Mouse (Mus musculus) hindbrain, embryonic 11.5 days (tissue): ENCODE results near the gene Pknox2. TPM values are rescaled to one million over a fixed set of nuclear protein-coding genes. Genes with fewer than 3 reads are reported as not detected.
A peak's percentile ranks its signal among the peaks of the same experiment; 100 is the strongest.

Experiments used
- ATAC-seq: fragments of 200-750 bp; cut with Nextera tagmentation; 2 replicates; pipeline ENCODE4 v1.8.0; 2017; ENCODE audit warnings: mild to moderate bottlenecking, moderate TSS enrichment, moderate library complexity; ENCODE audit not compliant: low FRiP score
- DNase-seq: peaks from one replicate; pipeline ENCODE4 v3.0.0-alpha.2; 2015; ENCODE audit warnings: low spot score
- H3K27ac ChIP-seq: fragments of 300-500 bp; sonication (generic); 2 replicates; pipeline ENCODE4 v1.5.1; 2014; ENCODE audit warnings: mild to moderate bottlenecking, low read depth, low read length
- H3K27me3 ChIP-seq: fragments of 300-500 bp; sonication (generic); 2 replicates; pipeline ENCODE4 v1.6.1; 2014; ENCODE audit warnings: mild to moderate bottlenecking, low read length, moderate library complexity, mixed read lengths; ENCODE audit not compliant: control insufficient read depth, insufficient read depth
- H3K36me3 ChIP-seq: fragments of 300-500 bp; sonication (generic); 2 replicates; pipeline ENCODE4 v1.6.1; 2014; ENCODE audit warnings: mild to moderate bottlenecking, low read length, moderate library complexity, mixed read lengths; ENCODE audit not compliant: control insufficient read depth, insufficient read depth
- H3K4me1 ChIP-seq: fragments of 300-500 bp; sonication (generic); replicated peaks from 2 replicates; pipeline ENCODE4 v1.6.1; 2014; ENCODE audit warnings: low read length, mixed read lengths; ENCODE audit not compliant: control insufficient read depth, insufficient read depth
- H3K4me2 ChIP-seq: fragments of 300-500 bp; sonication (generic); replicated peaks from 2 replicates; pipeline ENCODE4 v1.6.1; 2014; ENCODE audit warnings: mild to moderate bottlenecking, low read depth, low read length
- H3K4me3 ChIP-seq: fragments of 300-500 bp; sonication (generic); 2 replicates; pipeline ENCODE4 v1.5.1; 2014; ENCODE audit warnings: low read depth, low read length
- H3K9ac ChIP-seq: fragments of 300-500 bp; sonication (generic); 2 replicates; pipeline ENCODE4 v1.6.1; 2014; ENCODE audit warnings: low read depth, low read length
- H3K9me3 ChIP-seq: fragments of 300-500 bp; sonication (generic); 2 replicates; pipeline ENCODE4 v1.6.1; 2016; ENCODE audit warnings: low read length; ENCODE audit not compliant: control insufficient read depth
- WGBS: fragments of 180-500 bp; shearing (Covaris S2); extraction: QIAGEN DNeasy Blood & Tissue Kit; methylation state at CpG from one replicate; pipeline ENCODE4 v1.1.7; 2014; 5-methylcytosine and 5-hydroxymethylcytosine counted together
- polyA plus RNA-seq: library from polyadenylated mRNA; unstranded; fragments of >200 nt; fragmentation: Nextera tagmentation; extraction: Ambion mirVana; gene quantifications from 2 replicates; pipeline ENCODE4 v1.2.1, GENCODE M21; 2014

The Pknox2 gene
- polyA plus RNA-seq, 1 experiment from 2014 or later = 18.8 TPM

- ATAC-seq (peak; percentile 77; the same call in 1 of the 2 replicates), DNase-seq (peak; percentile 88)
- Histone ChIP-seq H3K4me1 (no peaks in the 10 kb centered on the region), H3K27me3 (no peaks in the 10 kb centered on the region), H3K27ac (no peak overlapping the region), H3K4me3 (no peak overlapping the region), H3K36me3 (no peaks in the 10 kb centered on the region), H3K9ac (no peak overlapping the region), H3K9me3 (no peaks in the 10 kb centered on the region), H3K4me2 (no peak overlapping the region)
- 6% methylated on average over 6 of the region's 6 CpGs for WGBS
Observed at GRCm38 (mm10) chr9:36916362-36916761, 230.8 kb downstream of the Pknox2 start.

GRCm38 (mm10) chr9:36905452-36905851 lies 241.8 kb downstream of the Pknox2 start:
- Histone ChIP-seq H3K27me3 (no peaks in the 10 kb centered on the region), H3K36me3 (no peaks in the 10 kb centered on the region), H3K9me3 (no peaks in the 10 kb centered on the region), H3K4me1 (no peaks in the 10 kb centered on the region), H3K4me3 (no peak overlapping the region), H3K4me2 (no peak overlapping the region), H3K9ac (no peak overlapping the region), H3K27ac (no peak overlapping the region)
- ATAC-seq (no peak), DNase-seq (no peak)
- WGBS = 89% methylated on average over 4 of the region's 4 CpGs

- H3K9ac ChIP-seq = no peak overlapping the region
- DNase-seq = no peak
- H3K9me3 ChIP-seq = no peaks in the 10 kb centered on the region
- no peak overlapping the region for H3K4me3 ChIP-seq
- no peak overlapping the region for H3K4me2 ChIP-seq
- no peaks in the 10 kb centered on the region for H3K27me3 ChIP-seq
- H3K27ac ChIP-seq = no peak overlapping the region
- no peak for ATAC-seq
- 93% methylated on average over 4 of the region's 4 CpGs for WGBS
- no peaks in the 10 kb centered on the region for H3K4me1 ChIP-seq
- no peaks in the 10 kb centered on the region for H3K36me3 ChIP-seq
Observed at GRCm38 (mm10) chr9:36900464-36900863, 246.7 kb downstream of the Pknox2 start.

GRCm38 (mm10) chr9:36898560-36898959 lies 248.6 kb downstream of the Pknox2 start:
- DNase-seq (no peak), ATAC-seq (no peak)
- Histone ChIP-seq H3K27me3 (no peaks in the 10 kb centered on the region), H3K4me1 (no peaks in the 10 kb centered on the region), H3K9ac (no peak overlapping the region), H3K36me3 (no peaks in the 10 kb centered on the region), H3K4me3 (no peak overlapping the region), H3K4me2 (no peak overlapping the region), H3K27ac (no peak overlapping the region), H3K9me3 (no peaks in the 10 kb centered on the region)
- WGBS = 99% methylated on average over 3 of the region's 3 CpGs

GRCm38 (mm10) chr9:36895009-36895693 lies 252.1 kb downstream of the Pknox2 start:
- H3K27ac ChIP-seq = no peak overlapping the region
- H3K9ac ChIP-seq = no peak overlapping the region
- DNase-seq (peak; percentile 75), ATAC-seq (peak; percentile 76)
- H3K4me2 ChIP-seq = no peak overlapping the region
- 83% methylated on average over 8 of the region's 8 CpGs for WGBS
- H3K4me3 ChIP-seq = no peak overlapping the region
- no peaks in the 10 kb centered on the region for H3K36me3 ChIP-seq
- no peaks in the 10 kb centered on the region for H3K9me3 ChIP-seq
- no peaks in the 10 kb centered on the region for H3K4me1 ChIP-seq
- no peaks in the 10 kb centered on the region for H3K27me3 ChIP-seq

GRCm38 (mm10) chr9:36894242-36894641 lies 253.0 kb downstream of the Pknox2 start:
- Histone ChIP-seq H3K4me3 (no peak overlapping the region), H3K27ac (no peak overlapping the region), H3K9ac (no peak overlapping the region), H3K27me3 (no peaks in the 10 kb centered on the region), H3K4me2 (no peak overlapping the region), H3K36me3 (no peaks in the 10 kb centered on the region), H3K9me3 (no peaks in the 10 kb centered on the region), H3K4me1 (no peaks in the 10 kb centered on the region)
- 95% methylated on average over 7 of the region's 7 CpGs for WGBS
- DNase-seq = no peak
- ATAC-seq = no peak

GRCm38 (mm10) chr9:36893413-36893990 lies 253.7 kb downstream of the Pknox2 start:
- no peak for DNase-seq
- whole genome bisulfite sequencing = 87% methylated on average over 6 of the region's 6 CpGs

GRCm38 (mm10) chr9:36890552-36890951 lies 256.7 kb downstream of the Pknox2 start:
- peak; percentile 84 for DNase-seq
- Histone ChIP-seq H3K36me3 (no peaks in the 10 kb centered on the region), H3K9ac (no peak overlapping the region), H3K27ac (no peak overlapping the region), H3K4me1 (no peaks in the 10 kb centered on the region), H3K4me2 (no peak overlapping the region), H3K4me3 (no peak overlapping the region), H3K9me3 (no peaks in the 10 kb centered on the region), H3K27me3 (no peaks in the 10 kb centered on the region)
- ATAC-seq = peak; percentile 46; the same call in 1 of the 2 replicates
- WGBS = 33% methylated on average over 4 of the region's 4 CpGs

More at GRCm38 (mm10) chr9:36893413-36893990, 253.7 kb downstream of the Pknox2 start:
- Histone ChIP-seq H3K9me3 (no peaks in the 10 kb centered on the region), H3K27me3 (no peaks in the 10 kb centered on the region), H3K4me3 (no peak overlapping the region), H3K9ac (no peak overlapping the region), H3K27ac (no peak overlapping the region), H3K4me1 (no peaks in the 10 kb centered on the region), H3K36me3 (no peaks in the 10 kb centered on the region), H3K4me2 (no peak overlapping the region)
- no peak for ATAC-seq

- 69% methylated on average over 3 of the region's 3 CpGs for WGBS
- Histone ChIP-seq H3K9ac (no peak overlapping the region), H3K9me3 (no peaks in the 10 kb centered on the region), H3K36me3 (no peaks in the 10 kb centered on the region), H3K27ac (no peak overlapping the region), H3K4me2 (no peak overlapping the region), H3K4me1 (no peaks in the 10 kb centered on the region), H3K4me3 (no peak overlapping the region), H3K27me3 (no peaks in the 10 kb centered on the region)
- peak; percentile 34 for DNase-seq
- no peak for ATAC-seq
Observed at GRCm38 (mm10) chr9:36885237-36885636, 262.0 kb downstream of the Pknox2 start.
